In the genomic region with DNA sequence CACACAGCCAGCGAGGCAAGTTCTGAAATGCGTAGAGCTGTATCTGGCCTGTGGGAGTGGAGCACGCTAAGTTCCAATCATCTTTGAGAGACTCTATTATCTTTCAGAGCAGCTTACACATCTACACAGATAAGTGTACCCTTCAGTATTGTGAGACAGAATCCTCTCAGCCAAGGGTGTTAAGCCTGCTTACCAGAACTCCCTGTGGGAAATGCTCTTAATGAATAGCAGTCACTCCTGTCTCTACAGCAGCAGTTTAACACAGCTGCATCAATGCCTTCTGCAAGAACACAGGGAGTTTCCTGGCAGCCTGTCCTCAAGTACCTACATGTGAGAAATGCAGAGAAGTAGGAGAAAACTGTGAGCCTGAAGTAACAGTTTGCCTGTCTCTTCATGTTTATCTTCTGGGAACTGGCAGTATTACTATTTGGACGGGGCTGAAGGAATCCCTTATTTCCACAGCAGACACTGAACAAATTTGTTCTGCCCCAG, we compare ENCODE assay signal across 12 mouse cellular contexts.
A peak's percentile ranks its signal among the peaks of the same experiment; 100 is the strongest.
DNase-seq lines count a peak whose midpoint lies in the region; ATAC-seq and TF ChIP-seq lines count a peak whose summit lies in the region.
"Had no signal": no experiment of that assay in that cellular context is flagged by ENCODE, and none has a peak within 500 bp of the region (broad histone marks: within the 10 kb centered on the region; RNA-seq: fewer than 3 reads in every experiment).

No protein-coding gene starts in this region.

- peak overlapping the region; percentile 25; the same call in 1 of the 2 replicates for H3K27ac ChIP-seq in forebrain, embryonic 11.5 days (ENCODE audit: low read depth, low read length)
- H3K27ac ChIP-seq in forebrain, embryonic 15.5 days (replicated peaks), result no peak overlapping the region
- peak overlapping the region; percentile 61; the same call in 1 of the 2 replicates for H3K27ac ChIP-seq in lung, embryonic 14.5 days (ENCODE audit: low read depth)
- H3K27ac ChIP-seq: embryonic facial prominence, embryonic 12.5 days; stomach, embryonic 15.5 days had no signal

- 0 out of 2 replicates have a peak, but pooled peaks have one; percentile 21 for ATAC-seq in forebrain, embryonic 11.5 days (replicated peaks; ENCODE audit: low FRiP score)
- no peak for ATAC-seq in forebrain, embryonic 15.5 days (replicated peaks)
- ATAC-seq in lung, embryonic 14.5 days (ENCODE audit: insufficient read depth), result peak; percentile 44; the same call in 1 of the 2 replicates

- no peak for TF ChIP-seq POLR2A in lung, adult 2 months (IDR thresholded peaks at IDR 0.05; ENCODE audit: borderline replicate concordance, extremely low read depth, low read depth, low read length)

- H3K9me3 ChIP-seq in forebrain, embryonic 11.5 days (ENCODE audit: control insufficient read depth, low read length), result no peaks in the 10 kb centered on the region
- no peaks in the 10 kb centered on the region for H3K9me3 ChIP-seq in forebrain, embryonic 15.5 days
- no peaks in the 10 kb centered on the region for H3K9me3 ChIP-seq in lung, embryonic 14.5 days (ENCODE audit: low read depth, low read length)
- H3K9me3 ChIP-seq: embryonic facial prominence, embryonic 12.5 days; stomach, embryonic 15.5 days had no signal

- TF ChIP-seq CTCF in lung, embryonic 14.5 days (IDR thresholded peaks at IDR 0.05; ENCODE audit: low read depth), result no peak
- TF ChIP-seq CTCF in lung, adult 2 months (IDR thresholded peaks at IDR 0.05; ENCODE audit: insufficient read depth, low read length), result no peak

- H3K4me3 ChIP-seq in forebrain, embryonic 11.5 days (ENCODE audit: low read depth, low read length), result no peak overlapping the region
- no peak overlapping the region for H3K4me3 ChIP-seq in forebrain, embryonic 15.5 days
- H3K4me3 ChIP-seq in lung, embryonic 14.5 days (ENCODE audit: low read depth, low read length), result no peak overlapping the region
- H3K4me3 ChIP-seq in lung, adult 2 months (replicated peaks; ENCODE audit: extremely low read depth, low read depth, low read length), result no peak overlapping the region
- H3K4me3 ChIP-seq: embryonic facial prominence, embryonic 12.5 days; stomach, embryonic 15.5 days had no signal

- no peaks in the 10 kb centered on the region for H3K4me1 ChIP-seq in forebrain, embryonic 11.5 days (replicated peaks; ENCODE audit: control insufficient read depth, insufficient read depth, low read length)
- H3K4me1 ChIP-seq in forebrain, embryonic 15.5 days, result peaks cover 9% of the 10 kb centered on the region; the same call in 1 of the 2 replicates
- no peaks in the 10 kb centered on the region; the same call in 1 of the 2 replicates for H3K4me1 ChIP-seq in lung, embryonic 14.5 days (ENCODE audit: insufficient read depth)
- no peaks in the 10 kb centered on the region for H3K4me1 ChIP-seq in lung, adult 2 months (ENCODE audit: control insufficient read depth, insufficient read depth, low read length)
- H3K4me1 ChIP-seq: embryonic facial prominence, embryonic 12.5 days; stomach, embryonic 15.5 days had no signal

- H3K27me3 ChIP-seq in forebrain, embryonic 11.5 days (ENCODE audit: control insufficient read depth, insufficient read depth, low read length), result no peaks in the 10 kb centered on the region
- no peaks in the 10 kb centered on the region for H3K27me3 ChIP-seq in forebrain, embryonic 15.5 days
- H3K27me3 ChIP-seq in lung, embryonic 14.5 days (ENCODE audit: insufficient read depth, low read length), result no peaks in the 10 kb centered on the region
- H3K27me3 ChIP-seq: embryonic facial prominence, embryonic 12.5 days; stomach, embryonic 15.5 days had no signal

- no peak for DNase-seq in forebrain, embryonic 11.5 days (ENCODE audit: low spot score)
- peak; percentile 12 for DNase-seq in lung, embryonic 14.5 days
- DNase-seq in lung, adult 2 months, result no peak
- peak; percentile 10 to 21 for DNase-seq in layer of hippocampus, postnatal 10 days (ENCODE audit: low spot score in 2 of 2)
- peak; percentile 30 to 48 for DNase-seq in right cerebral cortex, postnatal 10 days (ENCODE audit: low spot score in 2 of 2)
- DNase-seq in cerebellum, adult 9-11 months, result no peak
- DNase-seq in adrenal gland, adult (ENCODE audit: inconsistent age in 2 of 2, low spot score in 1 of 2), result no peak
- DNase-seq: gastrocnemius, postnatal 10 days; lung, postnatal 10 days had no signal

- H3K4me2 ChIP-seq in forebrain, embryonic 11.5 days (ENCODE audit: low read depth, low read length, severe bottlenecking), result no peak overlapping the region
- no peak overlapping the region for H3K4me2 ChIP-seq in forebrain, embryonic 15.5 days (replicated peaks)
- no peak overlapping the region for H3K4me2 ChIP-seq in lung, embryonic 14.5 days
- H3K4me2 ChIP-seq: embryonic facial prominence, embryonic 12.5 days; stomach, embryonic 15.5 days had no signal

- H3K9ac ChIP-seq in forebrain, embryonic 11.5 days (ENCODE audit: low read length), result no peak overlapping the region; the same call in 1 of the 2 replicates
- no peak overlapping the region for H3K9ac ChIP-seq in forebrain, embryonic 15.5 days (replicated peaks)
- H3K9ac ChIP-seq in lung, embryonic 14.5 days, result no peak overlapping the region
- H3K9ac ChIP-seq: embryonic facial prominence, embryonic 12.5 days; stomach, embryonic 15.5 days had no signal

- WGBS in forebrain, embryonic 11.5 days, result 34% methylated on average over 4 of the region's 4 CpGs
- 35% methylated on average over 4 of the region's 4 CpGs for WGBS in forebrain, embryonic 15.5 days
- WGBS in lung, embryonic 14.5 days, result 45% methylated on average over 4 of the region's 4 CpGs
- WGBS in lung, adult 2 months, result 66% methylated on average over 4 of the region's 4 CpGs

- H3K36me3 ChIP-seq in forebrain, embryonic 11.5 days (ENCODE audit: control insufficient read depth, insufficient read depth, low read length), result no peaks in the 10 kb centered on the region
- H3K36me3 ChIP-seq in forebrain, embryonic 15.5 days, result no peaks in the 10 kb centered on the region
- H3K36me3 ChIP-seq in lung, embryonic 14.5 days (ENCODE audit: insufficient read depth), result no peaks in the 10 kb centered on the region
- H3K36me3 ChIP-seq: embryonic facial prominence, embryonic 12.5 days; stomach, embryonic 15.5 days had no signal

Comparison
In these comparisons a context has a peak if more than half of its experiments do, and no peak if none do; other contexts are left out.
1. DNase-seq: peak in lung, embryonic 14.5 days (single experiment), layer of hippocampus, postnatal 10 days (2 of 2) and right cerebral cortex, postnatal 10 days (2 of 2); none in forebrain, embryonic 11.5 days (single experiment), lung, adult 2 months (single experiment), cerebellum, adult 9-11 months (single experiment) and adrenal gland, adult (0 of 2).